Mouse (Mus musculus): ENCODE measurements around the gene Rsph9. TPM values are rescaled to one million over a fixed set of nuclear protein-coding genes. Genes with fewer than 3 reads are reported as not detected.

Rsph9 gene
- polyA plus RNA-seq, 1 experiment from 2014 or later, result 62.7 TPM

GRCm38 (mm10) chr17:46098525-46098924 lies 45.5 kb downstream of the Rsph9 start:
- Histone ChIP-seq H3K4me2 (ENCODE audit: low read length) (no peak overlapping the region), H3K4me1 (ENCODE audit: control insufficient read depth, insufficient read depth, low read depth, low read length) (no peaks in the 10 kb centered on the region), H3K27me3 (replicated peaks; ENCODE audit: control insufficient read depth, insufficient read depth, low read length) (no peaks in the 10 kb centered on the region), H3K4me3 (ENCODE audit: low read length) (no peak overlapping the region), H3K27ac (ENCODE audit: low read depth, low read length) (no peak overlapping the region), H3K9ac (ENCODE audit: low read depth, low read length) (no peak overlapping the region), H3K9me3 (ENCODE audit: control insufficient read depth, low read length) (no peaks in the 10 kb centered on the region), H3K36me3 (ENCODE audit: control insufficient read depth, insufficient read depth, low read length) (no peaks in the 10 kb centered on the region)
- WGBS, result 67% methylated on average over 8 of the region's 8 CpGs
- no peak for ATAC-seq

- Histone ChIP-seq H3K4me3 (ENCODE audit: low read length) (no peak overlapping the region), H3K9me3 (ENCODE audit: control insufficient read depth, low read length) (no peaks in the 10 kb centered on the region), H3K36me3 (ENCODE audit: control insufficient read depth, insufficient read depth, low read length) (no peaks in the 10 kb centered on the region), H3K27ac (ENCODE audit: low read depth, low read length) (no peak overlapping the region), H3K27me3 (replicated peaks; ENCODE audit: control insufficient read depth, insufficient read depth, low read length) (no peaks in the 10 kb centered on the region), H3K9ac (ENCODE audit: low read depth, low read length) (no peak overlapping the region), H3K4me2 (ENCODE audit: low read length) (no peak overlapping the region), H3K4me1 (ENCODE audit: control insufficient read depth, insufficient read depth, low read depth, low read length) (no peaks in the 10 kb centered on the region)
- WGBS, result 84% methylated on average over 14 of the region's 14 CpGs
- ATAC-seq, result no peak
These were observed 52.1 kb downstream of the Rsph9 start for GRCm38 (mm10) chr17:46091899-46092298.

- no peak overlapping the region for H3K4me2 ChIP-seq (ENCODE audit: low read length)
- no peaks in the 10 kb centered on the region for H3K4me1 ChIP-seq (ENCODE audit: control insufficient read depth, insufficient read depth, low read depth, low read length)
- H3K36me3 ChIP-seq (ENCODE audit: control insufficient read depth, insufficient read depth, low read length), result no peaks in the 10 kb centered on the region
- H3K27me3 ChIP-seq (replicated peaks; ENCODE audit: control insufficient read depth, insufficient read depth, low read length), result no peaks in the 10 kb centered on the region
- no peak for ATAC-seq
- no peak overlapping the region for H3K4me3 ChIP-seq (ENCODE audit: low read length)
- H3K9ac ChIP-seq (ENCODE audit: low read depth, low read length), result no peak overlapping the region
- WGBS, result 82% methylated on average over 1 of the region's 1 CpGs
- H3K9me3 ChIP-seq (ENCODE audit: control insufficient read depth, low read length), result no peaks in the 10 kb centered on the region
- H3K27ac ChIP-seq (ENCODE audit: low read depth, low read length), result no peak overlapping the region
These were observed 52.7 kb downstream of the Rsph9 start for GRCm38 (mm10) chr17:46091351-46091750.

- H3K27ac ChIP-seq (ENCODE audit: low read depth, low read length), result no peak overlapping the region
- no peaks in the 10 kb centered on the region for H3K27me3 ChIP-seq (replicated peaks; ENCODE audit: control insufficient read depth, insufficient read depth, low read length)
- no peaks in the 10 kb centered on the region for H3K36me3 ChIP-seq (ENCODE audit: control insufficient read depth, insufficient read depth, low read length)
- no peaks in the 10 kb centered on the region for H3K9me3 ChIP-seq (ENCODE audit: control insufficient read depth, low read length)
- 56% methylated on average over 17 of the region's 17 CpGs for WGBS
- ATAC-seq, result no peak
- peaks cover 10% of the 10 kb centered on the region for H3K4me1 ChIP-seq (ENCODE audit: control insufficient read depth, insufficient read depth, low read depth, low read length)
- H3K4me3 ChIP-seq (ENCODE audit: low read length), result no peak overlapping the region
- H3K9ac ChIP-seq (ENCODE audit: low read depth, low read length), result no peak overlapping the region
- H3K4me2 ChIP-seq (ENCODE audit: low read length), result no peak overlapping the region
These were observed 57.6 kb downstream of the Rsph9 start for GRCm38 (mm10) chr17:46086341-46086870.

GRCm38 (mm10) chr17:46084091-46084501 lies 59.9 kb downstream of the Rsph9 start:
- Histone ChIP-seq H3K27me3 (replicated peaks; ENCODE audit: control insufficient read depth, insufficient read depth, low read length) (no peaks in the 10 kb centered on the region), H3K27ac (ENCODE audit: low read depth, low read length) (peak overlapping the region; percentile 78), H3K9ac (ENCODE audit: low read depth, low read length) (peak overlapping the region; percentile 38; the same call in 1 of the 2 replicates), H3K9me3 (ENCODE audit: control insufficient read depth, low read length) (no peaks in the 10 kb centered on the region), H3K4me2 (ENCODE audit: low read length) (peak overlapping the region; percentile 42), H3K36me3 (ENCODE audit: control insufficient read depth, insufficient read depth, low read length) (no peaks in the 10 kb centered on the region), H3K4me3 (ENCODE audit: low read length) (no peak overlapping the region), H3K4me1 (ENCODE audit: control insufficient read depth, insufficient read depth, low read depth, low read length) (peaks cover 10% of the 10 kb centered on the region)
- WGBS, result 11% methylated on average over 10 of the region's 10 CpGs
- ATAC-seq, result peak; percentile 94

- H3K4me2 ChIP-seq (ENCODE audit: low read length), result no peak overlapping the region
- 78% methylated on average over 3 of the region's 3 CpGs for WGBS
- peaks cover 10% of the 10 kb centered on the region for H3K4me1 ChIP-seq (ENCODE audit: control insufficient read depth, insufficient read depth, low read depth, low read length)
- H3K4me3 ChIP-seq (ENCODE audit: low read length), result no peak overlapping the region
- H3K27me3 ChIP-seq (replicated peaks; ENCODE audit: control insufficient read depth, insufficient read depth, low read length), result no peaks in the 10 kb centered on the region
- ATAC-seq, result no peak
- H3K9me3 ChIP-seq (ENCODE audit: control insufficient read depth, low read length), result no peaks in the 10 kb centered on the region
- no peak overlapping the region for H3K9ac ChIP-seq (ENCODE audit: low read depth, low read length)
- peak overlapping the region; percentile 78 for H3K27ac ChIP-seq (ENCODE audit: low read depth, low read length)
- H3K36me3 ChIP-seq (ENCODE audit: control insufficient read depth, insufficient read depth, low read length), result no peaks in the 10 kb centered on the region
These were observed 60.6 kb downstream of the Rsph9 start for GRCm38 (mm10) chr17:46083381-46083780.

GRCm38 (mm10) chr17:46081657-46082056 lies 62.4 kb downstream of the Rsph9 start:
- no peaks in the 10 kb centered on the region for H3K27me3 ChIP-seq (replicated peaks; ENCODE audit: control insufficient read depth, insufficient read depth, low read length)
- no peaks in the 10 kb centered on the region for H3K36me3 ChIP-seq (ENCODE audit: control insufficient read depth, insufficient read depth, low read length)
- H3K27ac ChIP-seq (ENCODE audit: low read depth, low read length), result no peak overlapping the region
- H3K4me3 ChIP-seq (ENCODE audit: low read length), result no peak overlapping the region
- H3K4me2 ChIP-seq (ENCODE audit: low read length), result no peak overlapping the region
- H3K4me1 ChIP-seq (ENCODE audit: control insufficient read depth, insufficient read depth, low read depth, low read length), result peaks cover 10% of the 10 kb centered on the region
- H3K9ac ChIP-seq (ENCODE audit: low read depth, low read length), result no peak overlapping the region
- H3K9me3 ChIP-seq (ENCODE audit: control insufficient read depth, low read length), result no peaks in the 10 kb centered on the region
- WGBS, result 67% methylated on average over 7 of the region's 7 CpGs
- ATAC-seq, result no peak

- no peak overlapping the region for H3K27ac ChIP-seq (ENCODE audit: low read depth, low read length)
- no peaks in the 10 kb centered on the region for H3K27me3 ChIP-seq (replicated peaks; ENCODE audit: control insufficient read depth, insufficient read depth, low read length)
- H3K36me3 ChIP-seq (ENCODE audit: control insufficient read depth, insufficient read depth, low read length), result no peaks in the 10 kb centered on the region
- no peak overlapping the region for H3K4me2 ChIP-seq (ENCODE audit: low read length)
- H3K4me1 ChIP-seq (ENCODE audit: control insufficient read depth, insufficient read depth, low read depth, low read length), result peaks cover 10% of the 10 kb centered on the region
- WGBS, result 63% methylated on average over 5 of the region's 5 CpGs
- H3K4me3 ChIP-seq (ENCODE audit: low read length), result no peak overlapping the region
- H3K9ac ChIP-seq (ENCODE audit: low read depth, low read length), result no peak overlapping the region
- ATAC-seq, result no peak
- H3K9me3 ChIP-seq (ENCODE audit: control insufficient read depth, low read length), result no peaks in the 10 kb centered on the region
These were observed 63.0 kb downstream of the Rsph9 start for GRCm38 (mm10) chr17:46081042-46081441.

- no peak overlapping the region for H3K9ac ChIP-seq (ENCODE audit: low read depth, low read length)
- peaks cover 10% of the 10 kb centered on the region for H3K4me1 ChIP-seq (ENCODE audit: control insufficient read depth, insufficient read depth, low read depth, low read length)
- H3K27ac ChIP-seq (ENCODE audit: low read depth, low read length), result no peak overlapping the region
- H3K4me3 ChIP-seq (ENCODE audit: low read length), result no peak overlapping the region
- H3K9me3 ChIP-seq (ENCODE audit: control insufficient read depth, low read length), result no peaks in the 10 kb centered on the region
- no peaks in the 10 kb centered on the region for H3K27me3 ChIP-seq (replicated peaks; ENCODE audit: control insufficient read depth, insufficient read depth, low read length)
- no peak for ATAC-seq
- WGBS, result 36% methylated on average over 7 of the region's 7 CpGs
- H3K36me3 ChIP-seq (ENCODE audit: control insufficient read depth, insufficient read depth, low read length), result no peaks in the 10 kb centered on the region
- H3K4me2 ChIP-seq (ENCODE audit: low read length), result no peak overlapping the region
These were observed 63.6 kb downstream of the Rsph9 start for GRCm38 (mm10) chr17:46080388-46080787.

- H3K27me3 ChIP-seq (replicated peaks; ENCODE audit: control insufficient read depth, insufficient read depth, low read length), result no peaks in the 10 kb centered on the region
- no peaks in the 10 kb centered on the region for H3K9me3 ChIP-seq (ENCODE audit: control insufficient read depth, low read length)
- 77% methylated on average over 2 of the region's 2 CpGs for WGBS
- no peak overlapping the region for H3K27ac ChIP-seq (ENCODE audit: low read depth, low read length)
- H3K4me2 ChIP-seq (ENCODE audit: low read length), result no peak overlapping the region
- H3K4me3 ChIP-seq (ENCODE audit: low read length), result no peak overlapping the region
- no peaks in the 10 kb centered on the region for H3K36me3 ChIP-seq (ENCODE audit: control insufficient read depth, insufficient read depth, low read length)
- peaks cover 4% of the 10 kb centered on the region for H3K4me1 ChIP-seq (ENCODE audit: control insufficient read depth, insufficient read depth, low read depth, low read length)
- no peak overlapping the region for H3K9ac ChIP-seq (ENCODE audit: low read depth, low read length)
- no peak for ATAC-seq
These were observed 65.0 kb downstream of the Rsph9 start for GRCm38 (mm10) chr17:46079037-46079436.
